Mouse (Mus musculus) heart, adult 11 months (tissue): ENCODE data around the gene Ccnd1.

Experiments
- DNase-seq: peaks from one replicate; pipeline ENCODE4 v3.0.0; 2022

Gene Ccnd1

DNA sequence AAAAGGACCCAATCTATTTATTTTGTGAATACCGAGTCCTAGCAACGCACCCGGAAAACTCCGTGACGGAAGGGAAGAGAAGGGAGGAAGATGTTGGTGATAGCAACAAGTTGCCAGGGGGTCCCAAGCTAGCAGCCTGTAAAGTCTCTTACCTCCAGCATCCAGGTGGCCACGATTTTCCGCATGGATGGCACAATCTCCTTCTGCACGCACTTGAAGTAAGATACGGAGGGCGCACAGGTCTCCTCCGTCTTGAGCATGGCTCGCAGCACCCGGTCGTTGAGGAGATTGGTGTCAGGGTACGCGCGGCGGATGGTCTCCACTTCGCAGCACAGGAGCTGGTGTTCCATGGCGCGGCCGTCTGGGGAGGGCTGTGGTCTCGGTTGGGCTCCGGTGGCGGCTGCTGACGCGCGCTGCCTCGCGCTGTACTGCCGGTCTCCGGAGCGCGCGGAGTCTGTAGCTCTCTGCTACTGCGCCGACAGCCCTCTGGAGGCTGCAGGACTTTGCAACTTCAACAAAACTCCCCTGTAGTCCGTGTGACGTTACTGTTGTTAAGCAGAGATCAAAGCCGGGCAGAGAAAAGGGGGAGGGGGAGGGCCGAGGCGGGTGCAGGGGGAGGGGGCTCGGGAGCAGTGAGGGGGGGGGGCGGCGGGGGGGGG is at the start of gene Ccnd1:
Gene Ccnd1 (minus strand): TSS at position 582 of the 659 bp plus-strand sequence.
- DNase-seq = peak; percentile 98

DNA sequence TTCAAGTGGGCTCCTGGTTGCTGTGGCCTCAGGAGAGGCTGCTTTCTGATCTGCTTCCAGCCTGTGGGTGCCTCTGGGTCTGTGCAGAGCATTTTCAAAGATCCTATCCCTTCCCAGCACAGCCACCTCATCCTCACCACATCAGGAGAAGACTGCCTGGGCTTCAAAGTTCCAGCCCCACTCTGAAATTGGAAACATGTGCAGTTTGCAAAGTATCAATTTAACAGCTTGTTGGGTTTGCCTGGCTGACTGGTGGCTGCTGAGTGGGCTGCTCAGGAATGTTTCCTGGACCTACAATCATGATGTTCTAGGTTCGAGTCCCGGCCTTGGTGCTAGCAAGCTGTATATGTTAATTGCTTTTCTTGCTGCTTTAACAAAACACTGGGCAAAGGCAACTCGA is 49.1 kb upstream of the Ccnd1 start:
- no peak for DNase-seq

DNA sequence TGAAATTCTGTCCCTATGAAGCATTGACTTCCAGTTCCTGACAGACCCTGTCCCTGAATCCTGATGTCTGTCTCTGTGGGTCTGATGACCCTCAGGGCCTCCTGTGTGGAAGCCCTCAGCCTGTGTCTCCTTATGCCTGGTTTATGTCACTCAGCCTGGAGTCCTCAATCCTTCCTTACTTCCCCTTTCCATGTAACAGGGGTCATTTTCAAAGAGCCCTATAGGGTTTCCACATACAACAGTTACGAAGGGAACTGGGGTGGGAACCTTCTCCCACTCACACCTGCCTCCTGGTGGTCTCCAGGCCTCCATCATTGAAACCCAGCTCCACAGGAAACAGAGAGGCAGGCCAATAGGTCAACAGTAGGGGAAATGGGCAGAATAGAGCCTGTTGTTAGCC is 45.4 kb upstream of the Ccnd1 start:
- no peak for DNase-seq

DNA sequence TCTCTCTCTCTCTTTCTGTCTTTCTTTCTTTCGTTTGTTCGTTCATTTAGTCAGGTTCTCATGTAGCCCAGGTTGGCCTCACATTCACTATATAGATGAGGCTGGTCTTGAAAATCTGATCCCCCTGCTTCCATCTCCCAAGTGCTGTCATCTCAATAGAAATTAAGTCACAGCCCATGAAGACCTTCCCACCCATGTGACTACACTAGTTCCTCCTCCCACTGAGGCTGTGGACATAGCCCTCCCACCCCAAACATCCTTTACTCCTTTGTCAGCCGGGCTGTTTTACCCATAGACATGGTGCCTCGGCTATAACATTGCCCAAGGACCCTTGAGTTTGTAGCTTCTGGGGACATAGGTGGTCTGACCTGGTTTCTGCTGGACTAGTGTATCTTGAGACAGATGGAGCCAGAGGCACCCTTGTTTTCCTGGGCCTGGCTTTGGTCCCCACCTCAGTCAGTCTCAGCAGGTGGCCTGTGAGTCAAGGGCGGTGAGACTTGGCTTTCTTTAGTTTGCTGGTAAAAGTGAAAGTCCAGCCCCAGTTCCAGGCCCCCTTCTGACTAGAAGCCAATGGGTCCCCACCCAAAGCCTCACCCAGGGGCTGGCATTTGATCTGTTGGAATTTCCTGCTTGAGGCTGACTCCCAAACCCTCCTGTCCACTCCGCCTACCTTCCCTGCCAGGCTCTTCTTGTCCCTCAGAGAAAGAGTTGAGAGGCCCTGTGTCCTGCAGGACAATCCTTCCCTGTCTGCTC is 42.8 kb upstream of the Ccnd1 start:
- peak; percentile 89 for DNase-seq

DNA sequence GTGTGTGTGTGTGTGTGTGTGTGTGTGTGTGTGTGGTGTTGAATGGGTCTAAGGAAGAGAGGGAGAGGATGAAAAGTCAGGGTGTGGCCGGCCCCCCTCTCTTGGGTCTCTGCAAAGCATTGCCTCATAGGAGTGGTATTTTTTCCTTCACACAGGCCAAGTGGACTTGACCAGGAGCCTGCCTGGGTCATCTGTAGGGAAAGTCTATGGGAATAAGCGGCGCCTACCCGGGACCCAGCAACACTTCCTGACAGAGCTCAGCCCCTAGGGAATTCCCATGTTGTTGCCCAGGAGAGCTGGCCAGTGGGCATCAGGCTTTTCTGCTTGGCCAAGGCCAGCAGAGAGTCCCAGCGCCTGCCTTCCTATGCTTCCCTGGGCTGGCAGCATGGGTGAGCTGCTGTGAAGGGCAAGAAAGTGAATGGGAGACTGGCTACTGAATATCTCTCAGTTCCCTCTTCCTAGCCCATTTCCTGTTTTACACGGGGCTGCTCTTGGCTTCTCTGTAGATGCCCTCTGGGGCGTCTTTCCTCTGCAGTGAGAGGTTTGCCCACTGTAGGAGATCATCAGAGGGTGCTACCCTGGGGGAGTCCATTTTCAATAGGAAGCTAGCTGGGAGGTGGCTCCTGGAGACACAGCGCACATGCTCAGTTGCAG is 41.8 kb upstream of the Ccnd1 start:
- DNase-seq = peak; percentile 95

DNA sequence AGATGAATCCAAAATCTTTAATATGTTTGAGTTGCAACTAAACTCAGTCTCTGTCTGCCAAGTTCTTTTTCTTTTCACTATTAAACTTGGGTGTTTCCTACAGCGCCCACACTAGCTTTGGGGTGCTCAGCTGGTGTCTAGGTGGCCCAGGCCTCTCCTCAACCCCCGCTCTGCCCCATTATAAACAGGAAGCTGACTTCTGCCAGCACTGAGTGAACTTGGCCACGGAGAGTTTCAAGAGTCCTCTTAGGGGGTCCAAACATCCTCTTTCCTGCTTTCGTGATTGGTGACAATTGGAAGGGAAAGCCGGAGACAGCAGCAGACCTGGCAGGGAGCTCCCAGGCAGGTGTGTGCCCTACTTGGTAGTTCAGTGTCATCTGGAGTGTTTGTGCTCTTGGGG is 40.1 kb upstream of the Ccnd1 start:
- peak; percentile 95 for DNase-seq

DNA sequence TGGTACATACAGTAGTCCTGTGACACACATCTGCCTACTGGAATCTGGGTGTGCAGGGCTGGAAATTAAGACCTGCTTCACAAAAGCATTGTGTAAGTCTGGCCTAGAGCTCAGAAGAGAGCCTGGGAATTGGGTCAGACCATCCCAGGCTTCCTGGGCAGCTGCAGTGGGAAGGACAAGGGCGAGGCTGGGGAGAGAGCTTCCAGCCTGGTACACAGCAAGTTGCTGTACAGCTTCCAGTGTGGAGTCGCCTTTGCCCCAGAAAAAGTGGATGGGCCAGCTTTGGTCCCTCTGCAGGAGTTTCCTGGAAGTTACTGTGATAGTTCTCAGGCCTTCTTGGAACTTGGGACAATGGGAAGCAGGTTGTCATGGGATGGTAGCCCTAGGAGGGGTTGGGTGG is 37.4 kb upstream of the Ccnd1 start:
- no peak for DNase-seq

DNA sequence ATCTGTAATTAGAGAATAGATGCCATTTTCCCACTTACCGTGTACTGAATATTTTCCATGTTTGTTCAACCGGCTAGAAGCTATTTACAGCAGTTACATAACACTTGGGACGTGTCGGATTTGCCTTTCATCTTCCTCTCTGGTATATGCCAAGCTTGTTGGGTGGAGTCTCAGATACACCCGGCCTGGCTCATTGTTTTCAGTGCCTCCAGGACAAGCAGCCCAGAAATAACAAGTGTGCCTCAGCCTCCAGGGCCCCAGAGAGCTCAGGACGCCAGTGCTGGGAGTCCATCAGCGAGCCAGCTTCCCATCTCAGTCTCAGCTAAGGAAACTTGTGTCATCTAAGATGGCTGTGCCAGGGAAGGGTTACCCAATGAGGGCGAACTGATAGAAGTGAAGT is 33.7 kb upstream of the Ccnd1 start:
- DNase-seq = peak; percentile 98

DNA sequence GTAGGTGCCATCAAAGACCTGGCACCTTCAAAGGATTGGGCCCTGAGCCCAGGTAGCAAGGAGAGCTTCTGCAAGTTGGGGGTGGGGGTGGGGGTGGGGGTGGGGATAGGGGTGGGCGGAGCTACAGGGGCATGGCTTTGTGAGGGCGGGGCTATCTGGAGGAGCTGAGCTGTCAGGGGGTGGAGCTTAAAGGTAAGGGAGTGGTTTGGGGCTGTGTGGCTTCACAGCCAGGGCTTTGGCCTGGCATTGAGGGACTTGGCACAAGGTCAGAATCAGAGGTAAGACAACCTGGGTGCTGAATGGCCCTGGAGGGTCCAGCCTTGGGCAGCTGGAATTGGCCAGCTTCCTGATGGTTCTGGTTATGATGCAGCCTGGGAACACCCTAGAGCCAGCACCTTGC is 32.0 kb upstream of the Ccnd1 start:
- DNase-seq = peak; percentile 88

DNA sequence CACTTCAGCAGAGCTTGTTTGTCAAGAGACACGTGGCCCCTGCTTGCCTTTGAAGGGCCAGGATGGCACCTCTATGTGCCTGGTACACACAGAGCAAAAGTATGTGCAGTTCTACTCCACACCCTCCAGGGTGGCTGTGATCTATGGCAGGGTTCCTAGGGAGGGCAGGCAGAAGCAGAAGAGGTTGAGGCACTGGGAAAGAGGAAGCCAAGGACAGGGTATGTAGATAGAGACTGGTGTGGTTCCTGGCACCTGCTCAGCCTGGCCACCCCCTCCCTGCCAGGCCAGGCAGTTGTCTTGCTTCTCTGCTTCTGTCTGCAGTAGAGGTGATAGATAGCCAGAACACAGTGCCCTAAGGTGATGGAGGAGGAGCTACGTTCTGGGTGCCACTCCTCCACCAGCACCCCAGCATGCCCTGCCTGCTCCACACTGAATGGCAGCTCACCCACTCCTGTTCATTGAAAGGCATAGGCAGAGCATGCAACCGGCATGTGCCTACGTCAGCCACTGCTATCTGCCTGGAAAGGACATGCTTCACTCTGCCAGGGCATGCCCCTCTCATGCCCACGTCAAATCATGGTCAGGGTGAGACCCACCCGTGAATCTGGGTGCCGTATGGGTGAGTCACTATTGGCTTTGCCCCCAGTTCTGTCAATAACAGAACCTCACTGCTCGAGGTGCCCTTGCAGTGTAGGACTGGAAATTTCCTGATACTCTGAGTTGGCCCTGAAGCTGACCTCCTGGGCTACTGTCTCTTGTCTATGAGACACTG is 31.5 kb upstream of the Ccnd1 start:
- peak; percentile 94 for DNase-seq

DNA sequence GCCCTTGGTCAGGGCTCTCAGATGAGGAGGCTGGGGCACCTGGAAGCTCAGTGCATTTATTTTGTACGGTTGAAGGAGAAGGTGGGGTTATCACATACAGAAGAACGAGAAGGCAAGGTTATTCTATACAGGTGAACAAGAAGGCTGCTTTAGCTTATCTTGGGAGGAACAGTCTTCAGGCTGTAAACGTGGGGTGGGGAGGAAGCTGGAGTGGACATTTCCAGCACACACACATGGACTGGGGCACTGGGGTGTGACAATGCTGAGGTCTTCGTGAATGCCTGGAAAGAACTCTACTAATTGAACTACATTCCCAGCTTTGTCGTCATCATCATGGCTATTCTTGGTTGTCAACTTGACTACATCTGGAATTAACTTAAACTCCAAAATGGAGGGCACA is 26.2 kb upstream of the Ccnd1 start:
- no peak for DNase-seq

DNA sequence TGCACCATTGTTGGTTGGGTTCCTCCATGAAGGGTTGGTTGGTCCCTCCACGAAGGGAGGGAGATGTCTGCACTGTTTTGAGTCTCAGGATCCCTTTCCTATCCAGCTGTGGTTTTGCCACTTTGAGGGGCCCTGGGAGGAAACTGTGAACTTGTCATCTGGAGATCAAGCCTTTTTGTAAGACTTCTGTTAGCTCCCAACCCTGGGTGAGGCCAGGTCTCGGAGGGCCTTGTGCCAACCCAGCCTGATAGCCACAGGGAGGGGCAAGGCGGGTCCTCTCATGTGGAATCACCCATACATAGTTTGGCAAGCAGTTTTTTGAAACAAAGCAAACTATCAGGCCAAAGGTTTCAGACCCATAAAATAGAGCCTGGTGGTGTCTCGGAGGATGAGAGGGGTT is 24.6 kb upstream of the Ccnd1 start:
- DNase-seq = no peak

DNA sequence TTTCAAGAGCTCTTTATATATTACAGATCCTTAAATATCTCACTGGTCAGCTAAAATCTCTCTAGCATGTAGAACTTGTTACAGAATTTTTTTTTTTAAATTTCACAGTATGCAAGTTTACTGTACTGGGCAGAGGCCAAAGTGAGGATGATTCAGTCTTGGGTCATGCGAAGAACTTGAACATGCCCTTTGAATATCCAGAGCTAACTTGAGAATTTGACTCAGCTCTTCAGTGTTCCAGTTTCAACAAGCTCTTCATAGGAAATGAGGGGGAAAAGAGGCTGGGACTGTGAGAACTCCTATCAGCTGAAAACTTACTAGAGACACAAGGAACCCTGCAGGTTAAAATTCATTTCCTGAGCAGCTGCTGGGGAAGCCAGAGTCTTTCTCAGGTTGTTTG is 24.2 kb upstream of the Ccnd1 start:
- DNase-seq = no peak

DNA sequence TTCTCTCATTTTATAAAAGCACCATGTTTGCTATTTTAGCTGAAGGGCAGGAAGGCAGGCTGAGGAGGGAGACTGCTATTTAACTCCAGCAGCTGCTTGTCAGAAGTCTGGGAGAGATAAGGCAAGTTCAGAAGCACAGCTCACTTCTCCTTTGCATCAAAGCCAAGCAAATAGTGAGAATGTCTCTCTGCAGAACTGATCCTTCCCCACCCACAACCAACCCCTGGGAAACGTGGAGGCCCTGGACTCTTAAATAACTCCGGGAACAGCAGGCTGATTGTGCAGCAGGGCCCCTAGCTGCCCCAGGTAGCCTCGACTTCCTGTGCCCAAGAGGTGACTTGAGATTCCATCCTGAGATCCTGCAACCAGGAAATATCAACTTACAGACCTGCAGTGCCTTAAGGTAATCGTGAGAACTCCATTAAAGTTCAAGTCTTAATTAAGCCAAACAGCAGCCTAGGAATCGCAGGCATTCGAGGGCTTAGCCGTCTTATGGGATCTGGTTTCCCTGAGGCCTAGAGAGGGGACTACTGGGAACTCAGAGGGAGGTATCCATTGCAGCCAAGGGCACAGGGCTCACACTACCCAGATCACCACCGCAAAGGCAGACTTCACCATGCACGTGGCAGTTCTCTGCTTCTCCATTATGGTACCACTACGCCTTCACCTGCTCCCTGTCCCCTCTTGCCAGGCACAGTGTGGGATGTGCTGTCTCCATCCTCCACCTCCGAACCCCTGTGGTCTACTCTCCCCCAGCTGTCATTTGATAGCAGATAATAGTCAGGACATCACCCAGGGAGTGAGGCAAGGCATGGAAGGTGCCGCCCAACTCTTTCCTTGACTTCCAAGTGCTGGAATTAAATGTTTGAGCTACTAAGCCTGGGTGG is 19.0 kb upstream of the Ccnd1 start:
- DNase-seq = peak; percentile 82

DNA sequence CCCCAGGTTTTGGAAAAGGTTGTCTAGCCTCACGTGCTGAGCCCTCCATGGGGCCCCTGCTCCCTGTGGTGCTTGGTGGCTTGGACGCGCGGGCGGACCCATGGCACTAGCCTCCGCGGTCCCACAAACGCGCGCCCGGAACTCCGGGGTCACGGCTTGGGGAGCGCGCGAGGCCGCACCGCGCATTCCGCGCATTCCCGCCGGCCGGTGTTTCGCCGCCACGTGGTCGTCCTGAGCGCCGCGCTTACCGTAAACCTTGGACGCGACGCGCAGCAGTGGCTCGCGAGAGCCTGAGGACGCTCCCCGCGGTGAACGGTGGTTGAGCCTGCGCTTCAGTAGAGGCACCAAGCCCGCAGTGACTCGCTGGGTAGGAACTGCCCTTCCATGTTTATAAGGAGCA is 3.5 kb upstream of the Ccnd1 start:
- DNase-seq = peak; percentile 98

DNA sequence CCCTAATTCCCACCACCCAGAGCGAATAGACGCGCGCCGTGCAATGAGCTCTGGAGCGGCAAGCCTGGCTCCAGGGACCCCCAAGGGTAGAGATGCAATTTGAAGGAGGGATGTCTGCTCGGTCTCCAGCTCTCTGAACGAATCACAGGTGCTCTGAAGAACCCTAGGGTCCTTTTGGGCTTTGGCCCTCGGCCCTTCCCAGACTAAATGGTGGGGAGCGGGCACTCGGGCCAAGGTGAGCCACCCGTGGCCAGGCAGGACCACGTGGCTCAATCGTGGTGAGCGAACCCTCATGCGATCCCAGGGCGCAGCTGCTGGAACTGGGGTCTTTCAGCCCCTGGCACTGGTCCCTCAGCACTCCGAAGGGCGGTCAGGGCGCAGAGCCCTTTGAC is 3.0 kb upstream of the Ccnd1 start:
- no peak for DNase-seq

DNA sequence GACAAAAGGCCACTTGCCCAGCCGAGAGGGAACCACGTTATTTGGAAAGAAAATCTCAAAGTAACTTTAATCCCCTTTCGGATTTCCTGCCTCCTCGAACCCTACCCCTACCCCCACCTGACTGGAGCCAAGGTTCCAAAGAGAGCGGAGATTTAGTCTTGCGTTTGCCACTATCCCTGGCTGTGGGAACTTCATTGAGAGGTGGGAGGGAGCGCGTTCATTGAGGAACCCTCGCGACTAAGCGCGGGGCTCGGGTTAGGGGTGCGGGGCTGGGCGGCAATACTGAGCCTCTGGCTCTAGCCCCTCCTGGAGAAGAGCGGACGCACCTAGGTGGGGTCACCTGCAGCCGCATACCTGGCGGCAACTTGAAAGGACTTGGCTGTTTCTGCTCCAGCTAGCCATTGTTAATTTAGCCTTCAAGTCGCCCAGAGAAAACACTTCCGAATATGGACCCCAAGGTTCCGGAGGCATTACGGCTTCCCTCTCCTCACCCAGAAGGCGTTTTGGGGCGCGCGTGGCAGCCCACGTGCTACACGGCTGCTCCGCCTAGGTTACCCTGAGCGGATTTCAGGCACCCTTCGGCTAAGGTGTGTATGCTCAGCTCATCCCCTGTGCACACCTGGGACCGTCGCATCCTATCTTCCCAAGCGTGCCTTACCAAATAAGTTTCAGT is 2.5 kb upstream of the Ccnd1 start:
- peak; percentile 97 for DNase-seq

DNA sequence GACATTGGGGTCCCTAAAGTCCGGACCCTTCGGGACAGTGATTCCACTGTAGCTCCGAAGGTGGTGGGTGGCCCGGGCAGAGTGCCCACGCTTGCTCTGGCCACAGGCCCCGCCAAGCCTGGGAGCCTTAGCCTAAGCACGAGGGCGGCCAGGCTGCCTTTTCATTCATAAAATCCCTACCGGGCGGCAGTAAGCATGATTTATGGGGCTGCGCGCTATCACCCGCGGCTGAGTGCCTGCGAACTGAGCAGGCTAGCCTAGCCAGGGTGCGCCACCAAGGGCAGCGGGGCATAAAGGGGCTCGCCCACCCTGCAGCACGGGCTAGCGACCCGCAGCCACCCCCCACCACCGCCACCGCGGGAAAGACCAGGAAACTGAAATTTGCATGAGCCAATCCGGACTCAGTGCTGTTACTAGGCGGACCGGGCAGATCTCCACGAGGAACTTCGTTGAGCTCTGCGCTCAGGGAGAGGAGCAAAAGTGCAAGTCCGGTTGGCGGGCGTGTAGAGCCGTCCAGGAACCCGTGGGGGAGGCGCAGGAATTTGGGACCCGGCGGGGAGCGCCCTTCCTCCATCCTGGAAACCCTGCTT is 1.6 kb upstream of the Ccnd1 start:
- DNase-seq = peak; percentile 100

DNA sequence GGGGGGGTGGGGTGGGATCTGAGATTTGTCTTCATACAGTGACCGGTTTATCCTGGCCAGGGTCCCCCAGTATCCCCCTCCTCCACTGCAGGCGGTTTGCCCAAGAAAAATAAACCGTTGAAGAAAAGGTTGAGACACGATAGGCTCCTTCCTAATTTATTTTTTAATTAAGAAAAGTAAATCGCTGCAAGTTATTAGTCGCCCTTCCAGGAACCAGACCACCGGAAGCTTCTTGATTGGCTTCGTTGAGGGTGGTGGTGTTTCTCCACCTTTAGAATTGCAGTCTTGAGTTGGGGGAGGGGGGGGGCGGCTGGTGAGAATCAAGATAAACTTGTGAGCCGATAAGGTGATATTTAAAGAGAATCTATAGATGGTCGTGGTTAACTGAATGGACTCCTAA is 860 bp upstream of the Ccnd1 start:
- no peak for DNase-seq

DNA sequence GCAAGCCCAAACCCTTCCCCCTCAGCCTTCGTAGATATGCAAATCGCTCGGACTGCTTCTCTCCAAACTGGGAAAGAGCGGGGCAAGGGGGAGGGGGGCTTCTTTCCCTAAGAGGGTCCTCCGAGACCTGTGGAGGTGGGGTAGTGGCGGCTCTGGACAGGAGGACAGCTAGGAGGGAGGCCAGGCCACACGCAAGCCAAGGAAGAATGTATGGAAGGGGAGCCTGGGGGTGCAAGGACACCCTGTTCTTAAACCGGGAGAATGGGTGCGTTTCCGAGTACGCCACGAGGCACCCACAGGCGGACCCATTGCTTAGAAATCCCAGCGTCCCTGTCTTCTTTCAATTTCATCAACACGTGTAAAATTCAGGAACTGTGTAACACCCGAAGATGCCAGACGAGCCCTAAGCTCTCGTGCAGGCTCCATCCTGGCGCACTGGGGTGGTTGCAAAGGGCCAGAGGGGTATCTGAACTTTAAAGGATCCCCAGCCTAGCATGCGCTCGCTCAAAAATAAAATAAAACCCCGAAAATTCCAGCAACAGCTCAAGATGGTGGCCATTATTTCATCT is 362 bp upstream of the Ccnd1 start:
- DNase-seq = peak; percentile 97
